Mouse (Mus musculus): ENCODE measurements at regions not wholly inside any gene's neighbourhood (a gene's known extent, or its start where the extent isn't known, plus 50 kb on each side); places are given as distances from the start of the nearest gene placed in this dataset.
"Not testable (repeated sequence)": the region's sequence is repeated elsewhere in the genome, so short reads cannot be mapped to it uniquely, and the experiment has no call there.

DNA sequence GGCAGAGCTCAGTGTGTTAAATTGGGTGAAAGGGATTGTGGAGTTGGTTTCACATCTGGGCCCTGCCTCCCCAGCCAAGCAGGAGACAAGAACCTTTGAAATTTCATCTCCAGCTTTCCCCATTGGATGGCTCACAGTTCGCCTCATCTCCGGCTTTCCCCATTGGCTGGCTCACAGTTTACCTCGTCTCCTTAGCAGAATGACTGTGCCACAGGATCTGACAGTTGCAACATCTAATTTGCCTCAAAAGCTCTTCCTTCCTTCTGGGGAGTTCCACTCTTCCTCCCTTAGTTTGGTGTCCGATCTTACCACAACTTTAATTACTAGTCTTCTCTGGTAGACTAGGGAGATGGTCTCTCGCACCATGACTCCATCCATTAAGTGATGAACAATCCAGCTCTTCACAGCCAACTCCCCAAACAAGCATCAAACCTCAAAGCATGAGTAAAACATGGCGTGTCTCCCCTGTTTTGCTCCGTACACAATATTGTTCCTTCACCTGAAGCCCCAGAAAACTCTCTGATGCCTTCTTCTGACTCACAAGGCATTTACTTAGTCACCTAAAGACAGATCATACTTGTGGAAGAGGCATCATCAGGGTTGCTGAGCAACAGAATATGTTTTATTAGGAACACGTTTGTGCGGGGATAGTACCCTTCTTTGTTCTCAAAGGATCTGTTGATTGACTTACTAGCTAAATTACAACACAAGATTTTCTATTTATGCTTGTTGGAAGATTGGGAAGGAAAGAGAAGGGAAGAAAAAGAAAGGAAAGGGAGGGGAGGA, 199.1 kb upstream of the Serp2 start:
- CTCF ChIA-PET, result no interaction called here

DNA sequence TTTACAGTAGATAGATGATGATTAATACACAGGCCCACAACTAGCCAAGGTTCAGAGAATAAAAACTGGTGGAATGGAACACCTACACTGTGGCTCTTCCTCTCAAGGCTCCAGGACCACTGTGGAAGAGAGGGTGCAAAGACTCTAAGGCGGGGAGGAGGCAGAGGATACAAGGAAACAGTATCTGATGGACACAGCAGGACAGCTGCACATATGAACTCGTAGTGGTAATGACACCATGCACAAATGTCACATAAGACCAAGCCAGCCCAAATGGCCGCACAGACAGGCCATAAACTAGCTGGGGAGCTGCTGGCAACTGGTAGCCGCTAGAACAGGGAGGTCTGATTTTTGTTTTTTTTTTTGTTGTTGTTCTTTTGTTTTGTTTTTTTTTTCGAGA, 197.0 kb upstream of the Serp2 start:
- CTCF ChIA-PET, result interaction anchor here (0.7 kb wide), 1 partner anchor 45 kb away, joined by 3 read pairs; no protein-coding TSS in a partner anchor

DNA sequence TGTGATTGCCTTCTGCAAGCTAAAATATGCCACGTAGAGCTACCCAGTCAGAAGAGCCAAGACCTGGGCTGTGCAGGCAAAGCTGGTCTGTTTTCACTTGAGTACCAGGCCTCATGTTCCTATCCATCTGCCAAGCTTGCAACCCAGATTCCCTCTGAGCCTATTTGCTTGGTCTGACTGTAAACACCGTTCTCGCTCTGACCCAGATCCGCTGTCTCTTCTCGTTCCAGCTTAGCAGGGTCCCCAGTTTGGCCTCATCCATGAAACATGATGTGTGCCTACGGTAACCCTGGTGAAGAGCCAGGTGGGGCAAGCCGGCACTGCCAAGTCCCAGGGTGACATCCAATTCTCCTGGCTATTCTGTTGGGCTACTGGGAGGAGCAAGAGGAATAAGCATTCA, 192.5 kb upstream of the Serp2 start:
- CTCF ChIA-PET, result no interaction called here

DNA sequence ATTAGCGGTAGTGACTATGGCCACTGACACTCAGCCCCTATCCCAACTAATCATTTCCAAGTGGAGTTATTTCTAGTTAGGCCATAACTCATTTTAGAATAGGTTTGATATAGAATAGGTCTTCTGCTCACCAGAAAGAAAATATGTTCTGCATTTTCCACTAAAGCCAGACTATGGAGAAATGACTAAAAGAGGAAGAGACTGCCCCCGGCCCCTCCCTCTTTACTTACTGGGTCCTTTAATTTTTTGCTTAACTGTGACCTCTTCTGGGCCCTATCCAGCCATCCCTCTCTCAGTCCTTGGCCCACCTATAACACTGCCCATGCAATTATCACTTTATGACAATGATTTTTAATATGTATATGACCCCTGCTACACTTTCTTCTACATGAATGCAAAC, 192.0 kb upstream of the Serp2 start:
- CTCF ChIA-PET, result no interaction called here

DNA sequence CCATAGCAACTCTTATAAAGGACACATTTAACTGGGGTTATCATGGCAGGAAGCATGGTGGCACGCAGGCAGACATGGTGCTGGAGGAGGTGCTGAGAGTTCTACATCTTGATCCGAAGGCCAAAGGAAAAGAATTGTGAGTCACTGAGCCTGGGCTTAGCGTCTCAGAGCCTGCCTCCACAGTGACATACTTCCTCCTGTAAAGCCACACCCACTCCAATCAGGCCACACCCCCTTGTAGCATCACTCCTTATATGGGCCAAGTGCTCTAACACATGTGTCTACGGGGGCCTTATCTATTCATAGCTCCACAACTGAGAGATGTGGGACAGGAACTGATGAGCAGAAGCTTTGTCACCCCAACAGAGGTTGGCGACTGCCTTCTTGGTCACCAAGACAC, 191.1 kb upstream of the Serp2 start:
- CTCF ChIA-PET, result no interaction called here

DNA sequence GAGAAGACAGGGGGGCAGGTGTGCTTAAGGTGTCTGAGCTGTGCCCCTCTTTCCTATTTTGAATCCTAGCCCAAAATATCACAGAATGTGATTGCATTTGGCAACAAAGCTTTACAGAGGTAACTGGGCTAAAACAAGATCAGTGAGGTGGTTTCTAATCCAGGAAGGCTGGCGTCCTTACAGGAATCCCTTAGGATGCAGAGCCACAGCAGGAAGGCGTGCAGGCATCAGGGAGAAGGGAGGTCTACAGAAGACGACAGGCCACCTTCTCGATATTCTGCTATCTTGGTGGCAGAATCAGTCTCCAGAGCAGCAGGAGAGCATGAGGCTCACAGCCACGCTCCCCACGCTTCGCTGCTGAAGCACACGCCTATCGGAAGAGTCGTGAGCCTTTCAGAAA, 189.6 kb upstream of the Serp2 start:
- CTCF ChIA-PET, result no interaction called here

DNA sequence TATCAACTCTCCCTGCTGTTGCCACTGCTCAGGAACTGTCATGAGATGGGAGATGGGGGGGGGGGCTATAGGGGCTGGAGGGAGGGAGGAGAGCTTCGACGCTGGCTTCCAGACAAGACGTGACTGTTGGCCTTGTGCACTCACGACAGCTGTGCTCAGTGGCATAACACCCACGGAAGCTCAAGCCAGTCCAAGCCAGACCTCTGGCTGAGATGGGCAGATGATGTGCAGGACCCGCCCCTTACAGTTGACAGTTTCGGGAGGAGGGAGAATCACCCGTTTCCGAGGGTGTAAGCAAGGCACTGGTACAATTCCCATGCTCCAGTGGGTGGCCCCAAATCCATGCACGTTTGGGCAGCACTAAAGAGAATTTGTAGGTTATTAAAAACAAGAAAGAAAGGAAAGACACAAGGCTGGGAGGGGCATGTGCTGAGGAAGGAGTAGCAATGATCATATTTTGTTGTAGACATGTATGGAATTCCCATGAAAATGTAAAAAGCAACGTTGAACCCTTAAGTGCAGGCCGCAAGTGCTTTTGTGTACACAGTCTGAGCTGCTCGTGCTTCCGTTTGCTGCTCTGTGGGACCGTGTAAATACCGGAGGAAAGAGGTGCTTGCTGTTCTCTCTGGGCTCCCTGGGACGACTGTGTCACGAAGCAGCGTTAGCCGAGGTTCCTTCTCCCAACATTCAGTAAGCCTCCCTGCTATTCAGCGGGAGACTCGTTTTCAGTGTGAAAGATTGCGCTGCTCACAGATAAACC, 188.2 kb upstream of the Serp2 start:
- CTCF ChIA-PET, result interaction anchor here (0.6 kb wide), 2 partner anchors 86 to 453 kb away, joined by 3 to 4 read pairs; no protein-coding TSS in a partner anchor

DNA sequence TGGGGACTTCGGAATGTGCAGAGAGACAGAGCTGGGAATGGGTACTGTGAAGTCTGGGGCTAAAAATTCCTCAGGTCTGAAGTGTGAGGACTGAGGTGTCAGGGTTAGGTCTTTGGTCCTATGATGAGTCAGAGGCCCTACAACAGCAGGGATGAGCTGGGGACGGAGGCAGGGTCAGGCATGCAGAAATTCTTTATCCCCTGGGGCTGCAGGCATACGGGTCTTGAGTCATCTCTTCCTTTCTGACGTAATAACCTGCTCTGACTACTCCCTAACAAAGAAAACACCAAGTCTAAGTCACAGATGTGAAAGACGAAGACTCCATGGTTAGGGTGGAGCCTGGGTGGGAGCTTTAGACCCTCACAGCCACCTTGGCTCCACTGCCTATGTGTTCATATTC, 185.6 kb upstream of the Serp2 start:
- CTCF ChIA-PET, result no interaction called here

DNA sequence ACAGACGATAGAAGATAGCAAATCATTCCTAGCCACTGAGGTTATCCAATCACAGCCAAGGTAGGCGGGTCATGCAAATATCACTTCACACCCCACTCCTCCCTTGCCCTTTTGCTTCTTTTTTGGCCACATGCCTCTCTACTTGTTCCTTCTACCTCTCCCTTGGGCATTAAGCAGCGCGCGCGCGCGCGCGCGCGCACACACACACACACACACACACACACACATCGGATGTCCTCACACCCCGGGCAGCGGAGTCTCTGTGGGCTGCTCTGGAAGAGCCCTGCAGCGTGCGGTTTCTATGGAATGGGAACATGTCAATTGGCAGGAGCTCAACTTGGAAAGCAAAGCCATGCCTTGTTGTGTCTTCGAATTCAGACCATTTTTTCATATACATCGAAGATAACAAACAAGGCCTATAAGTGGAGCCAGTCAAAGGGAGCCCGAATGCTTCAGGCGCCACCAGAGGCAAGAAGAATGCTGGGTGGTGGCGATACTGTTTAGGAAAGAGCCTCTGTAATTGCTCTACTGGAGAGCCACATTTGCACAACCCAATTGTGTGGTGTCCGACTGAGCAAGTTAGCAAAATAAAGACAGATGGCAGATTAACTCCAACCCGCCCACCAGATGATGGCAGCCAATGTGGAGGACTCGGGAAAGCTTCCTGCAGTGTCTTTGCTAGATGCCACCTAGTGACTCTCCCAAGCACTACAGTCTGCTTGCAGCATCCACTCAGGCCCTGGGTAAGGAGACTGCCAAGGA, 183.3 kb upstream of the Serp2 start:
- CTCF ChIA-PET, result no interaction called here

DNA sequence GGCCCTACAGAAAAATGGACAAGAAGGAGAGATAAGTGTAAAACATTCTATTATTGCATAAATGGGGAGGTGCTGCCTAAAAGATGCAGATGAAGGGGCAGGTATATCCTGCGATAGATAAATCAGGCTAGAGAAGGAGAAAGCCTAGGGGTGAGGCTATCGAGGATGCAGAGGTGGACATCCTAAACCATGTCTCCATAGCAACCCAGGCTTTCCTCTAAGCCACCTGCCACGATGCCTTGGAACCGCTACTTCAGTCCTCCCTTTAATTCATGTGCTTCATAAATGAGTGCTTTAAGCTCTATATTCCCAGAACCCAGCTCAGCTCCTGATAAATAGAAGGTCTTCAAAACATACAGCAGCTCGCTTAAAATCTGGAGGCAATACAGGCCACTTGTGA, 179.3 kb upstream of the Serp2 start:
- CTCF ChIA-PET, result no interaction called here

DNA sequence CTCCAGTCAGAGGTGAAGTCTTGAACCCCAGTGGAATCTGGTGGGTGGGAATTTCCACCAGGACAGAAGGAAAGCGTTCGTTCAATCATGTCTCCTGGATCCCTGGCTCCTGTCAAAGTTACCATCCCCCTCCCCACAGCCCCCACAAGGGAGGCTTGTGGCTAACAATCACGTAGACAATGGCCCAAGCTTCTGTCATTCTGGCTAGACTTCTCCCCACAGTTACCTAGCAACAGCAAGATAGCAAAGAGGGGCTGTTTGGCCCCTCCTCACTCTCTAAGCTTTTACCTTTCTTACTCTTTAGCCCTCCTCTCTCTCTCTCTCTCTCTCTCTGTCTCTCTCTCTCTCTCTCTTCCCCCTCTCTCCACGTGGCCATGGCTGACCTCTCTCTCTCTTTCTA, 178.4 kb upstream of the Serp2 start:
- CTCF ChIA-PET, result no interaction called here

DNA sequence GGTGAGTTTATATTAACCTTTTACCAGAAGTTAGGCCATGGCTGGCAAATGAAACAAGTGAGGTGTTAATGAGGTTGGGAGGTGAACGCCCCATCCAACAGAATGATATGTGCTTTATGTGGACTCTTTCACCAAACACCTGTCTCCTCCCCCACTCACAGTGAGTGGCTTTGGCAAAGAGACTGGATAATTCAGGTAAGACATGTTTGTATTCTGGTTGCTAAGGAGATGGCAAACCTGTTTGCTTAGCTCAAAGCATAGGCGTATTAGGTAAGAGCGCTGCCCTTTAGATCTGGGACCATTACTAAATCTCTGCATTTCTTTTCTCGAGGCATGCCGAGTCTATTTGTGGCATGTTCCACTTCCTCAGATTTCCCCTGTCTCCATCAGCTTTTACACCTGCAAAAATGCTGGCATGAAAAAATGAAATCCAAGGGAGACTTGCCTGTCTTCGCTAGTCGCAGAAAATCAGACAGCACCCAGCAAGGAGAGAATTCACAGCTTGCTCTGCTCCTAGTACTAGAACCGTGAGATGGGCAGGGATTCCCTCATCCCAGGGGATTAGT, 176.7 kb upstream of the Serp2 start:
- CTCF ChIA-PET, result interaction anchor here (0.7 kb wide), 1 partner anchor 232 kb away, joined by 5 read pairs; no protein-coding TSS in a partner anchor

DNA sequence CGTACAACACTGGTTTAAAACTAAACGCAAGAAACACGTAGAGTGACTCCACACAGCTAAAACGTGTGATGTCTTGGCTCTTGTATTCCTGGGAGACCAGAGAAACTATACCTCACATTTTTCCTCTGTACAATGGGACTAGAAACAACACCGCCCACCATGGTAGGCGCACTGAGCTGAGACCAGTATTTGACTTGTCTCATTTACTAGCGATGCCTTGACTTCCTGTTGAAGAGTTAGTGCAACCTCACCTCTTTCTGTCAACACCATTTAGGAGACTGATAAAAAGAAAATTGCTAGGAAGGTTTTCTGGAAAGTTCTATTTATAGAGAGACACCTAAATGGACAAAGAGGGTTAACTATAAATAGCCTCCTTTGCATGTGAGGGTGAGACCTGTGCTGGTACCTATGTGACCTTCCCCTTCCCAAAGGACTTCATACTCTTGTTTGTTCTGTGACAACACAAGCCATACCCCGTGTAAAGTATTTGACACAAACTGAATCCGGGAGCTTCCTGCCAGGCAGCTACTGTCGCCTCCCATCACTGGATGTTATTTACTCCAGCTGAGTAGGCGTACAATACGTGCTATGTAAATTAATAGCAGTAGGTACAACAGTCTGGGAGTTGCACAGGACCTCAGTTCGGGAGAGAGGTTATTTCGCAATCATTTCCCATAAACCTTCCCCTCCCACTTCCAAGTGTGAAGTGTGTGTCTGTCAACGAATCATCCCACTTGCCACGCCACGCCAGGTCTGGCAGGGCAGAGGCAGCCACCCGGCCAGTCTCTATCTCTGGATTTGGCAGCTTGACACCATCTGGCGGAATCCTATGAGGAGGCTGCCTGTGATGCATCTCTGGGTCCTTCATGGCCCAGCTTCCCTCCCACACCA, 174.7 kb upstream of the Serp2 start:
- CTCF ChIA-PET, result no interaction called here

DNA sequence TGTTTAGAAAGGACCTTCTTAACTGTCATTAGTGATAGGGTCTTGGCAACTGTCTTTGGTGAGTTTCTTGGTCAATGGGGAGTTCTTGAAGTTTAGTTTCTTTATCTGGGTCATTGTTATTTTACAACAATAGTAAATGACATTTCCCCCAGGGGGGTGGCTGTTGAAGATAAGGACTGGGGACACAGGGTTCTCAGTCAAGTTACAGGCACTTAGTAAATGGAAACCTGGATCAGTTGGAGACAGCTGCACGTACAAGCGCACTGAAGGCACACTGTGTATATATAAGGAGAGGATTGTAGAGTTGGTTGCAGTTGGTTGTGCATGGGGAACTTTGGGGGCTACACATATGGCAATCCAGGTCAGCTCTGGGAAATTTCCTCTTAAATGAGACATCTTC, 169.2 kb upstream of the Serp2 start:
- CTCF ChIA-PET, result no interaction called here

DNA sequence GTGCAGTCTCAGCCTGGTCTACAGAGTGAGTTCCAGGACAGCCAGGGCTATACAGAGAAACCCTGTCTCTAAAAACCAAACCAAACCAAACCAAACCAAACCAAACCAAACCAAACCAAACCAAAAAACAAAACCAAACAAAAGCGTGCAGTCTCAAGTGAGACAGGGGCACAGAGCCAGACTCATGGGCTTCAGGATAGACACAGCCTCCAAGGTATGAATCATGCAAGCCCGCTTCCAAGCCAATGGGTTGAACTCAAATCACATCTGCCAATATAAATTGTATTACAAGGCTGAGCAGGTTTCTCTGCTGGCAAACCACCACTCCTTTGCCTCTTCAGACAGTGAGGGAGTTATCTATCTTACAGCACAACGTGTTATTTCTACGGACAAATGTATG, 168.5 kb upstream of the Serp2 start:
- CTCF ChIA-PET, result not testable (repeated sequence)

DNA sequence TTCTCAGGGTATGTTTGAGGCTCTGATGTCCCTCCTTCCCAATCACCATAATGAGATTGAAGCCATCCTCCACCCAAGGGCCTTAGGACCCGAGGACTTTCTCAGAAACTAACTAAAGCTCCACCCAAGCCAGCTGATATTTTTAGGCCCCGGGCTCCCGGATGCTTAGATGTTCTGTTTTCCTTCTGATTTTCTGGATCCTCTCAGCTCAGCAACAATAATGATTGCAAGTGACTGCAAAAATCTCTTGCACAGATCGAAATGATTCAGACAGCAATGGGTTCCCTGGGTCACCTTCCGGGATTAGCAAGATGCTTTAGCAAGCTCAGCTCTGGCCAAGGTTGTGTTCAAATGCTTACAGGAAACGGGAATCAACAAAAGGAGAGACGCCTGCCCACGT, 168.1 kb upstream of the Serp2 start:
- CTCF ChIA-PET, result no interaction called here

DNA sequence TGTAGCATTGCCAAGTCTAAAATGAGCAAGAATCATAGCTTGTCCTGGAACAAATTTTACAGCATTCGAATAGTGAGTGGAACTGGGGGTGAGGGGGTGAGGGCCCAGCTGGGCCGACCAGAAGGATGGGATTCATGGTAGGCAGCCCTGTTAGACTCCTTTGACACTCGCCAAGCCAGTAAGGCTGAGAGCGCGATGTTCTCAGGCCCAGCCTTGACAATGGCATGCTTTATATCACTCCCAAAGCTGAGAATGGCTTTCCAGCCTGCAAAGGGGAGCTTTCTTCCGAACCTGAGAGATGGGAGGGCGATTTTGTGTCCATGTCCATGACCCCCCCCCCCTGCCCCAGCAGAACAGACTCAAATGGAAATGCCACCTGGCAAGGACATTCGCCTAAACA, 167.7 kb upstream of the Serp2 start:
- CTCF ChIA-PET, result no interaction called here

DNA sequence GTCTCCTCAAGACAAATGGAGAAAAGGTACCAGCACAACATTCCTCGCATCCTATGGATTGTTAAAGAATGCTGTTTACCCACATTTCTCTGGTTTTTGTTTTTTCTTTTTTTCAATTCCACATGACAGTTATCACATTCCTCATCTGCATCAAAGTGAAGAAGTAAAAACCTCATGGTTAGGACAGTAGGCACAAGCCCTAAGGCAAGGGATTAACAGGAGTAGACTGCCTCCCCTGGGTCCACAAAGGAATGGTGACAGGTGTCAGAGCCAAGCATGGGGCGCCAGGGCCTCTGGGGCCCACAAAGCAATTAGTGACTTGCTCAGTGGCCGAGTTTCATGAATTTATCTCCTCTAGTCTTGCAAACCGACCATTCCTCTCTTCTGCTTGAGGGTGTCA, 166.9 kb upstream of the Serp2 start:
- CTCF ChIA-PET, result no interaction called here

DNA sequence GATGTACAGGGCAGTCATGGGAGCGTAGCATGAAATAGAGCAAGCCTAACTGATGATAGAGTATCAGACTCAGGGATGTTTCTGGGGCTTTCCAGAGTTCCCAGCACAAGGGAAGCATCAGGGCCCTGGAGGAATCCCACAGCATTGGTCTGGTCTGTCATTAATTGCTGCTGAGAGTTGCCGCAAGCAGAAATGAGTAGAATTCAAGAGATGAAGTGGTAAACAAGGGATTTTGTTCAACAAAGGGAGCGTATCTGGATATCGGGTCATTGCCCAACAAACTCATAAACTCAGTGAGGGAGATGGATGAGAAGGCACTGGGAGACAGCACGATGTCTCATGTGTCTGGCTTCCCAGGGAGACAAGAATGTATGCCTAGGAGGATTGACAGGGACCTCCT, 165.6 kb upstream of the Serp2 start:
- CTCF ChIA-PET, result no interaction called here

DNA sequence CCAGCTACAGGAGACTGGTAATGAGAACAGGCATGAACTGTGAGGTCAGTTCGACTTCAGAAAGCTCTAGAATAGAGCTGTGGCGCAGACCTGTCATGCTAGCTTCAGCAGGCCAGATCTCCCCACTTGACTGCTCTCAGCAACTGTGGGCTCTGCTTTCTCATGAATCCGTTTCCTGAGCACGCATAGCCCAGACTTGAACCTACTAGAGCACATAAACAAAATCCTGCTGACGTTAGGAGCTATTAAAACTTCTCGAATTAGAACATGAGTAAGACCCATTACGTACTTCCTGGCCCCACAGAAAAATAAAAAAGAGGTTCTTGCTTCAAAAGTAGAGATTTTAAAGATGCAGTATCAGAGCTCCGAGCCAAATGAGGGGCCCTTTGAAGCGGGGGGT, 165.1 kb upstream of the Serp2 start:
- CTCF ChIA-PET, result no interaction called here

DNA sequence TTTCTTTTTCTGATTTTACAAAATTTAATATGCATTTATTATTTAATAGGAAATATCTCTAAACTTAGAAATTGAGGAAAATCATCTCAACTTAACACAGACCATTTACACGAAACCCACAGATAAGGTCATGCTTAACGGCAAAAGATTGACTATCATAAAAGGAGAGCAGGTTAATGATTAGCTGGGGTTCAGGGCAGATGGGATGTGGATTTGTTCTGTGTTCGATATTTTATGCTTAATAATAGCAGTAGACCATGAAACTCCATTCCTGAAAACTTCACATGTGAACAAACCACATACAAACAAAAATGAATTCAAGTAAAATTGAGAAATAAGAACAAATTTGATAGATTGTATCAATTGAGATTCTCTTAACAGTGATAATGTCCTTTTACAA, 160.4 kb upstream of the Serp2 start:
- CTCF ChIA-PET, result no interaction called here

DNA sequence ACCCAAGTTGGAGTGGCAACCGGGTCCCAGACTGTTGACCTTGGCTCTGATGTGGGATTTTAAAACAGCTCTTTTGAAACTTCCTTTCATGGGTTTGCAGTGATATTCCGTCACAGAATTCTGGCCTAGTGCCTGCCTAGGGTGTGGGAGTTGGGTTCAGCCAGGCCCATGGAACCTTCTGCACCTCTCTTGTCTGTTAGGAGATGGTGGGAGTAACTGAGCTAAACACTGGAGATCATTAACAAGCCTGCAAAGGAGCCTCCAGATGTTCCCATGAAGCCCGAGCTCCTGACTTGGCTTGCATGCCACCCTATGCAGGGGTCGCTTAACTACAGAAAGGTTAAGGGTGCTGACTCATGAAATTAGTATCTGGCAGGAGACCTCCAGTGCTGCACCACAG, 158.0 kb upstream of the Serp2 start:
- CTCF ChIA-PET, result no interaction called here
